Mouse (Mus musculus) olfactory bulb, adult 2 months (tissue): ENCODE results near the gene Irgc1.

Experiments
- CTCF ChIP-seq: fragments of 200-500 bp; IDR thresholded peaks from 2 replicates; pipeline ENCODE4 v1.5.1; 2012; ENCODE audit warnings: low read depth, mild to moderate bottlenecking, low read length, moderate library complexity; ENCODE audit not compliant: insufficient read depth
- POLR2A ChIP-seq: fragments of 200-500 bp; IDR thresholded peaks from 2 replicates; pipeline ENCODE4 v1.6.1; 2012; ENCODE audit warnings: mild to moderate bottlenecking, low read depth, low read length, moderate library complexity; ENCODE audit not compliant: insufficient read depth

GRCm38 (mm10) chr7:24430551-24431345, 21.3 kb downstream of the Irgc1 start:
- no peak for TF ChIP-seq POLR2A
- no peak for TF ChIP-seq CTCF
